Mouse (Mus musculus) kidney, adult 2 months (tissue): Measurements from ENCODE around the gene Cacna1s. TPM values are rescaled to one million over a fixed set of nuclear protein-coding genes. Genes with fewer than 3 reads are reported as not detected.

ENCODE experiments used
- DNase-seq: peaks from one replicate; pipeline ENCODE4 v3.0.0; 2021
- H3K27ac ChIP-seq: fragments of 200-500 bp; 2 replicates; pipeline ENCODE4 v1.5.1; 2012; ENCODE audit warnings: low read depth, low read length, control low read depth, inconsistent platforms; ENCODE audit not compliant: insufficient read depth
- H3K27me3 ChIP-seq: fragments of 200-500 bp; replicated peaks from 2 replicates; pipeline ENCODE4 v1.6.1; 2012; ENCODE audit warnings: mild to moderate bottlenecking, moderate library complexity, low read length, inconsistent platforms; ENCODE audit not compliant: control insufficient read depth, insufficient read depth
- H3K36me3 ChIP-seq: fragments of 200-500 bp; 2 replicates; pipeline ENCODE4 v1.6.1; 2012; ENCODE audit warnings: mild to moderate bottlenecking, moderate library complexity, low read length, inconsistent platforms; ENCODE audit not compliant: control insufficient read depth, insufficient read depth
- H3K4me1 ChIP-seq: fragments of 200-500 bp; 2 replicates; pipeline ENCODE4 v1.6.1; 2011; ENCODE audit warnings: low read length; ENCODE audit not compliant: control insufficient read depth, insufficient read depth
- H3K4me3 ChIP-seq: fragments of 200-500 bp; 2 replicates; pipeline ENCODE4 v1.5.1; 2011; ENCODE audit warnings: mild to moderate bottlenecking, low read depth, low read length, control low read depth; ENCODE audit not compliant: insufficient read depth
- CTCF ChIP-seq: fragments of 200-500 bp; conservative IDR thresholded peaks from 2 replicates; pipeline ENCODE4 v1.5.1; 2011; ENCODE audit warnings: low read depth, mild to moderate bottlenecking, control low read depth, low read length, moderate library complexity, mixed read lengths; ENCODE audit not compliant: insufficient read depth, insufficient read length
- POLR2A ChIP-seq: fragments of 200-500 bp; IDR thresholded peaks from one replicate; pipeline ENCODE4 v1.6.1; 2011; ENCODE audit warnings: low read depth, low read length, control low read depth
- WGBS: fragments of 180-500 bp; shearing (Covaris S2); methylation state at CpG from one replicate; pipeline ENCODE4 v1.1.7; 2018; 5-methylcytosine and 5-hydroxymethylcytosine counted together
- polyA plus RNA-seq: library from polyadenylated mRNA; depleted of rRNA; stranded (reverse); fragments of >200 nt; gene quantifications from 2 replicates; pipeline ENCODE4 v1.2.3, GENCODE M21; 2012

The Cacna1s gene
- polyA plus RNA-seq, 1 experiment, result 4.3 TPM

DNA sequence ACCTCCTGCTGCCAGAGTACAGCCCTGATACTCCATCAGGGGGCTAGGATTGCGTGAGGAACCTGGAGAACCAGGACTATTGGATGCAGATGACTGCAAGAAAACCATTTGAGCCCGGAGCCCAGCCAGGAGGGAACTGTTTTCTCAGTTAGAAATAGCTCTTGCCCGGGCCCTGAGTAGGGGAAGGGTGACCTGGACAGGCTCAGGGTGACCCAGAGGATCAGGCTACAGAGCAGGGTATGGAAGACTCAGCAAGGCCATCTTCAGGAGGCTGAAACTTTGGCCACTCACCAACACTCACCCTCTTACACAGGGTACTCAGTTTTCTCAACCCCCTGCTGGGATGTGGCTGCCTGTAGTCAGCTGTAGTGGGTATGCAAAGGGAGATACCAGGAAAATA lies 15.0 kb downstream of the Cacna1s start:
- no peaks in the 10 kb centered on the region for H3K4me1 ChIP-seq
- no peaks in the 10 kb centered on the region for H3K36me3 ChIP-seq
- no peaks in the 10 kb centered on the region for H3K27me3 ChIP-seq
- H3K4me3 ChIP-seq, result no peak overlapping the region
- no peak overlapping the region for H3K27ac ChIP-seq
- TF ChIP-seq POLR2A (no peak), CTCF (no peak)
- WGBS, result 59% methylated on average over 3 of the region's 3 CpGs
- DNase-seq, result no peak

- Histone ChIP-seq H3K4me3 (no peak overlapping the region), H3K27me3 (no peaks in the 10 kb centered on the region), H3K27ac (no peak overlapping the region), H3K36me3 (no peaks in the 10 kb centered on the region), H3K4me1 (no peaks in the 10 kb centered on the region)
- 6% methylated on average over 3 of the region's 3 CpGs for WGBS
- peak; percentile 62 for DNase-seq
- TF ChIP-seq POLR2A (no peak), CTCF (peak; percentile 91)
These were observed 23.5 kb downstream of the Cacna1s start for GRCm38 (mm10) chr1:136076086-136076485.

DNA sequence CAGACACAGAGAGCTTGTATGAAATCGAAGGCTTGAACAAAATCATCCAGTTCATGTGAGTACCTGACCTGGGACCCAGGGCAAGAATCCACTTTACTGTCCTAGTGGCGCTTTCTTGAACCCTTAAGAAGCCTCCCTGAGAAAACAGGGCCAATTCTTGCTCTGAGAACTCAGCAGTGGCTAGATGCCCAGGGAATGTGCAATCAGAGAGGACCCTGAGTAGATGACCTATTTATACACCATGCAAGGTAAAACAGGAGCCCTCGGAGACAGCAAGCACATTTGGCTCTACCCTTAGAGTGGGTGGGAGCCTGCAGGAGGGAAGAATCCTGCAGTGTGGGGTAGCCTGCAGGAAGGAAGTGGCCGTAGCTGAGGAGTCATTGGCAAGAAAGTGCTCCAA lies 25.1 kb downstream of the Cacna1s start:
- WGBS, result 65% methylated on average over 4 of the region's 4 CpGs
- H3K27ac ChIP-seq, result no peak overlapping the region
- TF ChIP-seq CTCF (no peak), POLR2A (no peak)
- no peak overlapping the region for H3K4me3 ChIP-seq
- no peak for DNase-seq
- no peaks in the 10 kb centered on the region for H3K4me1 ChIP-seq
- H3K27me3 ChIP-seq, result no peaks in the 10 kb centered on the region
- H3K36me3 ChIP-seq, result no peaks in the 10 kb centered on the region

- WGBS, result 97% methylated on average over 1 of the region's 1 CpGs
- Histone ChIP-seq H3K36me3 (no peaks in the 10 kb centered on the region), H3K27me3 (no peaks in the 10 kb centered on the region), H3K27ac (no peak overlapping the region), H3K4me3 (no peak overlapping the region), H3K4me1 (no peaks in the 10 kb centered on the region)
- DNase-seq, result no peak
- TF ChIP-seq CTCF (no peak), POLR2A (no peak)
These were observed 28.6 kb downstream of the Cacna1s start for GRCm38 (mm10) chr1:136081161-136081560.

- no peaks in the 10 kb centered on the region for H3K36me3 ChIP-seq
- H3K27ac ChIP-seq, result no peak overlapping the region
- no peaks in the 10 kb centered on the region for H3K4me1 ChIP-seq
- no peak for TF ChIP-seq CTCF
- TF ChIP-seq POLR2A, result no peak
- no peaks in the 10 kb centered on the region for H3K27me3 ChIP-seq
- WGBS, result 82% methylated on average over 3 of the region's 3 CpGs
- DNase-seq, result no peak
- no peak overlapping the region for H3K4me3 ChIP-seq
These were observed 33.6 kb downstream of the Cacna1s start for GRCm38 (mm10) chr1:136085988-136086685.

DNA sequence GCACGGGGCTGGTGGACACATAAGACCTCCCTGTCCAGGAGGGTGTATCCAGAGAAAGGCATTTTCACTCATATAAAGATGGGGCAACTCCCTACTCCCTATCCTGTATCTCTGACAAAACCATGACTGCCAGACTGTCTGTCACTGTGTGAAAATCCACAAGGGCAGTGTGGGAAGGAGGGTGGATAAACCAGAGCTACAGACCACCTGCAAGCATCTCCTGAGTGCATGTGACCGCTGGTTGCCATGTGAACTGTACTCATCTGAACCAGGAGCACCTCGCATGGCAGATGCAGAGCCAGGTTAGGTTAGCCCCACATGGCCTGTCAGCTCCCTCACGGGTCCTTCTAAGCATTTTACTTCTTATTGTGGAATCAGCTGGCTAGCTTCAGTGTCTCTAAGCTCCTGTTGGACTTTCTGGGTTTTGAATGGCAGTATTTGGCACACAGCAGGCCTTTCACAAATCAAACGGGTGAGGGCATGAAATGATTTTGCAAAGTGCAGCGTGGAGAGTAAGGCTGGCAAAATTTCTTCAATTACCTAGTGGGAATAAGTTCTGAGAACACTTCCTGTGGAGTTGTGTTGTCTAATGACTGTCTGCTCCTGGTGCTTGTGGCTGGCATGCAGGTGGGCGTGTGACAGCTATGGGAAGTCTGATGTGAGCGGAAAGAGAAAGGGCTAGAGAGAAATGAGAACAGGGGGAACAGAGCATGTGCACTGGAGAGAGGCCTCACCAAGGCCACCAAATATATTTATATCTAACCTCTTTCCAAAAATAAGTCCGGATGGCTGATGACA lies 37.0 kb downstream of the Cacna1s start:
- Histone ChIP-seq H3K36me3 (no peaks in the 10 kb centered on the region), H3K4me3 (no peak overlapping the region), H3K27me3 (no peaks in the 10 kb centered on the region), H3K4me1 (no peaks in the 10 kb centered on the region), H3K27ac (no peak overlapping the region)
- DNase-seq, result no peak
- no peak for TF ChIP-seq CTCF
- no peak for TF ChIP-seq POLR2A
- 77% methylated on average over 9 of the region's 9 CpGs for WGBS

- Histone ChIP-seq H3K4me3 (no peak overlapping the region), H3K4me1 (no peaks in the 10 kb centered on the region), H3K36me3 (no peaks in the 10 kb centered on the region), H3K27me3 (no peaks in the 10 kb centered on the region), H3K27ac (no peak overlapping the region)
- no peak for DNase-seq
- WGBS, result 77% methylated on average over 3 of the region's 3 CpGs
- TF ChIP-seq POLR2A, result no peak
These were observed 41.2 kb downstream of the Cacna1s start for GRCm38 (mm10) chr1:136093726-136094125.
